Mouse (Mus musculus): ENCODE measurements around the gene Psmb2.

GRCm38 (mm10) chr4:126682298-126682697 is 4.9 kb downstream of the Psmb2 start:
- TF ChIP-seq CTCF (IDR thresholded peaks at IDR 0.05; ENCODE audit: low read depth): no peak
- TF ChIP-seq EP300 (IDR thresholded peaks at IDR 0.05; ENCODE audit: low read depth): no peak
